Mouse (Mus musculus): ENCODE measurements around the gene Cfap157. TPM values are rescaled to one million over a fixed set of nuclear protein-coding genes. Genes with fewer than 3 reads are reported as not detected.

Gene Cfap157
- total and polyA plus RNA-seq, 2 experiments from 2014 or later = 0.16 to 1.1 TPM

GRCm38 (mm10) chr2:32772626-32773279 is 11.5 kb downstream of the Cfap157 start:
- H3K9me3 ChIP-seq (ENCODE audit: low read length) = no peaks in the 10 kb centered on the region
- H3K4me2 ChIP-seq (ENCODE audit: low read depth, low read length) = no peak overlapping the region
- WGBS = 84% methylated on average over 8 of the region's 8 CpGs
- DNase-seq (ENCODE audit: low spot score) (no peak), ATAC-seq (no peak)
- no peaks in the 10 kb centered on the region for H3K27me3 ChIP-seq (ENCODE audit: insufficient read depth, low read length)
- H3K4me3 ChIP-seq (ENCODE audit: low read length) = no peak overlapping the region
- peaks cover 11% of the 10 kb centered on the region; the same call in 1 of the 2 replicates for H3K4me1 ChIP-seq (ENCODE audit: insufficient read depth, low read length)
- no peak overlapping the region for H3K9ac ChIP-seq (replicated peaks; ENCODE audit: low read length)
- TF ChIP-seq CTCF (IDR thresholded peaks at IDR 0.05; ENCODE audit: low read depth) = no peak
- no peaks in the 10 kb centered on the region for H3K36me3 ChIP-seq (ENCODE audit: insufficient read depth, low read length)
- H3K27ac ChIP-seq = no peak overlapping the region

- Histone ChIP-seq H3K27me3 (ENCODE audit: insufficient read depth, low read length) (no peaks in the 10 kb centered on the region), H3K36me3 (ENCODE audit: insufficient read depth, low read length) (no peaks in the 10 kb centered on the region), H3K4me1 (ENCODE audit: insufficient read depth, low read length) (peaks cover 11% of the 10 kb centered on the region; the same call in 1 of the 2 replicates), H3K4me2 (ENCODE audit: low read depth, low read length) (no peak overlapping the region), H3K27ac (no peak overlapping the region), H3K4me3 (ENCODE audit: low read length) (no peak overlapping the region), H3K9ac (replicated peaks; ENCODE audit: low read length) (no peak overlapping the region), H3K9me3 (ENCODE audit: low read length) (no peaks in the 10 kb centered on the region)
- ATAC-seq (no peak), DNase-seq (ENCODE audit: low spot score) (no peak)
- 31% methylated on average over 12 of the region's 12 CpGs for WGBS
- TF ChIP-seq CTCF (IDR thresholded peaks at IDR 0.05; ENCODE audit: low read depth) = no peak
Measured at GRCm38 (mm10) chr2:32771886-32772285, 12.3 kb downstream of the Cfap157 start.

GRCm38 (mm10) chr2:32769327-32770085 is 14.7 kb downstream of the Cfap157 start:
- no peaks in the 10 kb centered on the region for H3K36me3 ChIP-seq (ENCODE audit: insufficient read depth, low read length)
- H3K27ac ChIP-seq = peak overlapping the region; percentile 20; the same call in 1 of the 2 replicates
- no peak overlapping the region for H3K4me2 ChIP-seq (ENCODE audit: low read depth, low read length)
- H3K4me1 ChIP-seq (ENCODE audit: insufficient read depth, low read length) = no peaks in the 10 kb centered on the region; the same call in 1 of the 2 replicates
- H3K9me3 ChIP-seq (ENCODE audit: low read length) = no peaks in the 10 kb centered on the region
- no peak overlapping the region for H3K9ac ChIP-seq (replicated peaks; ENCODE audit: low read length)
- no peak for TF ChIP-seq CTCF (IDR thresholded peaks at IDR 0.05; ENCODE audit: low read depth)
- 63% methylated on average over 5 of the region's 5 CpGs for WGBS
- H3K4me3 ChIP-seq (ENCODE audit: low read length) = no peak overlapping the region
- no peak for ATAC-seq
- H3K27me3 ChIP-seq (ENCODE audit: insufficient read depth, low read length) = no peaks in the 10 kb centered on the region
- peak; percentile 61 for DNase-seq (ENCODE audit: low spot score)

- peak overlapping the region; percentile 20; the same call in 1 of the 2 replicates for H3K27ac ChIP-seq
- no peaks in the 10 kb centered on the region; the same call in 1 of the 2 replicates for H3K4me1 ChIP-seq (ENCODE audit: insufficient read depth, low read length)
- ATAC-seq = no peak
- no peak for TF ChIP-seq CTCF (IDR thresholded peaks at IDR 0.05; ENCODE audit: low read depth)
- 55% methylated on average over 19 of the region's 19 CpGs for WGBS
- no peak overlapping the region for H3K4me3 ChIP-seq (ENCODE audit: low read length)
- H3K9me3 ChIP-seq (ENCODE audit: low read length) = no peaks in the 10 kb centered on the region
- H3K9ac ChIP-seq (replicated peaks; ENCODE audit: low read length) = no peak overlapping the region
- H3K27me3 ChIP-seq (ENCODE audit: insufficient read depth, low read length) = no peaks in the 10 kb centered on the region
- no peak for DNase-seq (ENCODE audit: low spot score)
- no peaks in the 10 kb centered on the region for H3K36me3 ChIP-seq (ENCODE audit: insufficient read depth, low read length)
- H3K4me2 ChIP-seq (ENCODE audit: low read depth, low read length) = no peak overlapping the region
Measured at GRCm38 (mm10) chr2:32768661-32769285, 15.5 kb downstream of the Cfap157 start.

GRCm38 (mm10) chr2:32767241-32767640 is 17.0 kb downstream of the Cfap157 start:
- Histone ChIP-seq H3K36me3 (ENCODE audit: insufficient read depth, low read length) (peaks cover 9% of the 10 kb centered on the region; the same call in 1 of the 2 replicates), H3K9me3 (ENCODE audit: low read length) (no peaks in the 10 kb centered on the region), H3K4me3 (ENCODE audit: low read length) (no peak overlapping the region), H3K27ac (no peak overlapping the region), H3K9ac (replicated peaks; ENCODE audit: low read length) (no peak overlapping the region), H3K27me3 (ENCODE audit: insufficient read depth, low read length) (no peaks in the 10 kb centered on the region), H3K4me1 (ENCODE audit: insufficient read depth, low read length) (no peaks in the 10 kb centered on the region; the same call in 1 of the 2 replicates), H3K4me2 (ENCODE audit: low read depth, low read length) (no peak overlapping the region)
- DNase-seq (ENCODE audit: low spot score) (no peak), ATAC-seq (no peak)
- 66% methylated on average over 12 of the region's 12 CpGs for WGBS
- TF ChIP-seq CTCF (IDR thresholded peaks at IDR 0.05; ENCODE audit: low read depth) = no peak

- peak; percentile 38 for TF ChIP-seq CTCF (IDR thresholded peaks at IDR 0.05; ENCODE audit: low read depth)
- WGBS = 75% methylated on average over 3 of the region's 3 CpGs
- ATAC-seq = no peak
- DNase-seq (ENCODE audit: low spot score) = no peak
- Histone ChIP-seq H3K4me1 (ENCODE audit: insufficient read depth, low read length) (no peaks in the 10 kb centered on the region), H3K4me3 (ENCODE audit: low read length) (no peak overlapping the region), H3K9ac (replicated peaks; ENCODE audit: low read length) (no peak overlapping the region), H3K27ac (no peak overlapping the region), H3K9me3 (ENCODE audit: low read length) (no peaks in the 10 kb centered on the region), H3K36me3 (ENCODE audit: insufficient read depth, low read length) (peaks cover 26% of the 10 kb centered on the region; the same call in 1 of the 2 replicates), H3K4me2 (ENCODE audit: low read depth, low read length) (no peak overlapping the region), H3K27me3 (ENCODE audit: insufficient read depth, low read length) (no peaks in the 10 kb centered on the region)
Measured at GRCm38 (mm10) chr2:32763353-32763752, 20.9 kb downstream of the Cfap157 start.
